Mouse (Mus musculus) hindbrain, embryonic 11.5 days (tissue): Measurements from ENCODE around the gene Gfm1. TPM values are rescaled to one million over a fixed set of nuclear protein-coding genes. Genes with fewer than 3 reads are reported as not detected.

Experiments
- ATAC-seq: fragments of 200-750 bp; cut with Nextera tagmentation; 2 replicates; pipeline ENCODE4 v1.8.0; 2017; ENCODE audit warnings: mild to moderate bottlenecking, moderate TSS enrichment, moderate library complexity; ENCODE audit not compliant: low FRiP score
- DNase-seq: peaks from one replicate; pipeline ENCODE4 v3.0.0-alpha.2; 2015; ENCODE audit warnings: low spot score
- H3K27ac ChIP-seq: fragments of 300-500 bp; sonication (generic); 2 replicates; pipeline ENCODE4 v1.5.1; 2014; ENCODE audit warnings: mild to moderate bottlenecking, low read depth, low read length
- H3K27me3 ChIP-seq: fragments of 300-500 bp; sonication (generic); 2 replicates; pipeline ENCODE4 v1.6.1; 2014; ENCODE audit warnings: mild to moderate bottlenecking, low read length, moderate library complexity, mixed read lengths; ENCODE audit not compliant: control insufficient read depth, insufficient read depth
- H3K36me3 ChIP-seq: fragments of 300-500 bp; sonication (generic); 2 replicates; pipeline ENCODE4 v1.6.1; 2014; ENCODE audit warnings: mild to moderate bottlenecking, low read length, moderate library complexity, mixed read lengths; ENCODE audit not compliant: control insufficient read depth, insufficient read depth
- H3K4me1 ChIP-seq: fragments of 300-500 bp; sonication (generic); replicated peaks from 2 replicates; pipeline ENCODE4 v1.6.1; 2014; ENCODE audit warnings: low read length, mixed read lengths; ENCODE audit not compliant: control insufficient read depth, insufficient read depth
- H3K4me2 ChIP-seq: fragments of 300-500 bp; sonication (generic); replicated peaks from 2 replicates; pipeline ENCODE4 v1.6.1; 2014; ENCODE audit warnings: mild to moderate bottlenecking, low read depth, low read length
- H3K4me3 ChIP-seq: fragments of 300-500 bp; sonication (generic); 2 replicates; pipeline ENCODE4 v1.5.1; 2014; ENCODE audit warnings: low read depth, low read length
- H3K9ac ChIP-seq: fragments of 300-500 bp; sonication (generic); 2 replicates; pipeline ENCODE4 v1.6.1; 2014; ENCODE audit warnings: low read depth, low read length
- H3K9me3 ChIP-seq: fragments of 300-500 bp; sonication (generic); 2 replicates; pipeline ENCODE4 v1.6.1; 2016; ENCODE audit warnings: low read length; ENCODE audit not compliant: control insufficient read depth
- WGBS: fragments of 180-500 bp; shearing (Covaris S2); extraction: QIAGEN DNeasy Blood & Tissue Kit; methylation state at CpG from one replicate; pipeline ENCODE4 v1.1.7; 2014; 5-methylcytosine and 5-hydroxymethylcytosine counted together
- polyA plus RNA-seq: library from polyadenylated mRNA; unstranded; fragments of >200 nt; fragmentation: Nextera tagmentation; extraction: Ambion mirVana; gene quantifications from 2 replicates; pipeline ENCODE4 v1.2.1, GENCODE M21; 2014

Gfm1 gene
- polyA plus RNA-seq, 1 experiment from 2014 or later: 46.3 TPM

GRCm38 (mm10) chr3:67524768-67525167 lies 94.9 kb downstream of the Gfm1 start:
- Histone ChIP-seq H3K4me2 (no peak overlapping the region), H3K27me3 (no peaks in the 10 kb centered on the region), H3K9ac (no peak overlapping the region), H3K9me3 (no peaks in the 10 kb centered on the region), H3K4me3 (no peak overlapping the region), H3K4me1 (no peaks in the 10 kb centered on the region), H3K27ac (no peak overlapping the region), H3K36me3 (no peaks in the 10 kb centered on the region)
- DNase-seq: no peak
- WGBS: 76% methylated on average over 6 of the region's 6 CpGs
- no peak for ATAC-seq

Other genes with a start within 250 kb of the Gfm1 start
- 44.3 and 44.8 TPM in 2 replicates for gene Mlf1, start 56.0 kb upstream of the Gfm1 start, polyA plus RNA-seq
- not detected in 2 replicates for gene Gm17402, start 54.9 kb upstream of the Gfm1 start, polyA plus RNA-seq
- gene Lxn, start 33.8 kb downstream of the Gfm1 start, polyA plus RNA-seq: 82.7 and 88.8 TPM in 2 replicates
- 1.1 and 1.3 TPM in 2 replicates for gene Rarres1, start 85.4 kb downstream of the Gfm1 start, polyA plus RNA-seq
- gene Mfsd1, start 152.6 kb downstream of the Gfm1 start, polyA plus RNA-seq: 63.6 and 73.6 TPM in 2 replicates